Comparison of ENCODE assay signal across 9 mouse cellular contexts in genomic region chrX:152676357-152676756, GRCm38 (mm10).
DNase-seq lines count a peak whose midpoint lies in the region; ATAC-seq and TF ChIP-seq lines count a peak whose summit lies in the region.
"Had no signal": no experiment of that assay in that cellular context is flagged by ENCODE, and none has a peak within 500 bp of the region (broad histone marks: within the 10 kb centered on the region; RNA-seq: fewer than 3 reads in every experiment).

No protein-coding gene starts in this region.

- no peaks in the 10 kb centered on the region for H3K27me3 ChIP-seq in intestine, postnatal 0 days (replicated peaks; ENCODE audit: control insufficient read depth, insufficient read depth, low read length)
- H3K27me3 ChIP-seq in intestine, embryonic 16.5 days (replicated peaks; ENCODE audit: control insufficient read depth, insufficient read depth, low read length): no peaks in the 10 kb centered on the region
- H3K27me3 ChIP-seq: heart, embryonic 12.5 days had no signal

- peak; percentile 44 for DNase-seq in NIH3T3 (ENCODE audit: low read depth)
- DNase-seq in embryo, embryonic 11 days: peak; percentile 34
- peak; percentile 12 for DNase-seq in lung, postnatal 25 days (ENCODE audit: low spot score)
- no peak for DNase-seq in thymus, adult 18-20 months
- no peak for DNase-seq in testis, postnatal 10 days (ENCODE audit: low spot score)

- no peak overlapping the region for H3K4me3 ChIP-seq in intestine, postnatal 0 days (ENCODE audit: low read depth, low read length)
- no peak overlapping the region for H3K4me3 ChIP-seq in intestine, embryonic 16.5 days (ENCODE audit: low read length)
- H3K4me3 ChIP-seq: heart, embryonic 12.5 days; limb, embryonic 12.5 days had no signal

- H3K4me1 ChIP-seq in intestine, postnatal 0 days (replicated peaks; ENCODE audit: control insufficient read depth, insufficient read depth, low read length): no peaks in the 10 kb centered on the region
- H3K4me1 ChIP-seq in intestine, embryonic 16.5 days (ENCODE audit: control insufficient read depth, insufficient read depth, low read length): no peaks in the 10 kb centered on the region
- H3K4me1 ChIP-seq: limb, embryonic 12.5 days had no signal

- no peak overlapping the region for H3K9ac ChIP-seq in intestine, postnatal 0 days (ENCODE audit: low read depth, low read length)
- H3K9ac ChIP-seq in intestine, embryonic 16.5 days (ENCODE audit: low read depth, low read length): no peak overlapping the region
- H3K9ac ChIP-seq: heart, embryonic 12.5 days; limb, embryonic 12.5 days had no signal

- peak; percentile 67 for TF ChIP-seq CTCF in intestine, postnatal 0 days (IDR thresholded peaks at IDR 0.05; ENCODE audit: low read depth)

- no peak overlapping the region for H3K27ac ChIP-seq in intestine, postnatal 0 days (ENCODE audit: low read depth, low read length)
- no peak overlapping the region for H3K27ac ChIP-seq in intestine, embryonic 16.5 days (ENCODE audit: low read length)
- H3K27ac ChIP-seq: limb, embryonic 12.5 days had no signal

- H3K9me3 ChIP-seq in intestine, postnatal 0 days (ENCODE audit: control insufficient read depth): no peaks in the 10 kb centered on the region
- H3K9me3 ChIP-seq in intestine, embryonic 16.5 days (ENCODE audit: control insufficient read depth, low read length): no peaks in the 10 kb centered on the region
- H3K9me3 ChIP-seq: heart, embryonic 12.5 days; limb, embryonic 12.5 days had no signal

- 52% methylated on average over 3 of the region's 3 CpGs for WGBS in intestine, postnatal 0 days
- 54% methylated on average over 3 of the region's 3 CpGs for WGBS in intestine, embryonic 16.5 days

- no peak overlapping the region for H3K4me2 ChIP-seq in intestine, postnatal 0 days (replicated peaks; ENCODE audit: low read depth)
- no peak overlapping the region for H3K4me2 ChIP-seq in intestine, embryonic 16.5 days (ENCODE audit: low read depth, low read length)
- H3K4me2 ChIP-seq: heart, embryonic 12.5 days; limb, embryonic 12.5 days had no signal

- H3K36me3 ChIP-seq in intestine, postnatal 0 days (ENCODE audit: control insufficient read depth, insufficient read depth): no peaks in the 10 kb centered on the region
- H3K36me3 ChIP-seq in intestine, embryonic 16.5 days (ENCODE audit: control insufficient read depth, insufficient read depth, low read length): no peaks in the 10 kb centered on the region
- H3K36me3 ChIP-seq: heart, embryonic 12.5 days; limb, embryonic 12.5 days had no signal

- ATAC-seq in intestine, postnatal 0 days: no peak
- ATAC-seq in intestine, embryonic 16.5 days: no peak

Comparison
In these comparisons a context has a peak if more than half of its experiments do, and no peak if none do; other contexts are left out.
1. DNase-seq: peak in NIH3T3 (single experiment), embryo, embryonic 11 days (single experiment) and lung, postnatal 25 days (single experiment); none in thymus, adult 18-20 months (0 of 2) and testis, postnatal 10 days (single experiment).